Mouse (Mus musculus): Measurements from ENCODE around the gene Phf11c. TPM values are rescaled to one million over a fixed set of nuclear protein-coding genes. Genes with fewer than 3 reads are reported as not detected.
"Not testable (repeated sequence)": the region's sequence is repeated elsewhere in the genome, so short reads cannot be mapped to it uniquely, and the experiment has no call there.

The Phf11c gene
- polyA plus RNA-seq, 1 experiment from 2014 or later, result 0.14 TPM

DNA sequence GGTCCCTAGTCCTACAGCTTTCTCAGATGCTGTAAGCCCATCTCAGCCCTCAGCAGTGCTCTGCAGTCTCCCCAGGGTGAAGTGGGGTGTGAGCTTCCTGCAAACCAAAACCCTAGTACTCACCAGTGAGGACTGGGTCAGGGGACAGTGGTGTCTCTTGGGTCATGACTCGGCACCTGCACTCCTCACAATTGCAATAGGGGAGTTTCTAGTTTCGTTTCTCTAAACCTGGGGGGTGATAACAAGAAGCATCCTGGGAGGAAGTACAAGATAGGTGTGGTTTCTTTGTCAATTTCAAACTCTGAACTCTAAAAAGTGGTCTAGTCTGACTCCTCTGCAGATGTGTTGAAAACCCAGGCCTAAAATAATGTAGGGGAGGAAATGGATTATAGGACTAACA lies 1.8 kb upstream of the Phf11c start:
- Histone ChIP-seq H3K27me3 (no peaks in the 10 kb centered on the region), H3K36me3 (no peaks in the 10 kb centered on the region), H3K9ac (no peak overlapping the region), H3K4me1 (replicated peaks) (no peaks in the 10 kb centered on the region), H3K4me3 (no peak overlapping the region), H3K27ac (replicated peaks) (no peak overlapping the region), H3K9me3 (no peaks in the 10 kb centered on the region), H3K4me2 (no peak overlapping the region)
- no peak for ATAC-seq (ENCODE audit: low FRiP score, low read depth)
- WGBS, result 74% methylated on average over 2 of the region's 2 CpGs

DNA sequence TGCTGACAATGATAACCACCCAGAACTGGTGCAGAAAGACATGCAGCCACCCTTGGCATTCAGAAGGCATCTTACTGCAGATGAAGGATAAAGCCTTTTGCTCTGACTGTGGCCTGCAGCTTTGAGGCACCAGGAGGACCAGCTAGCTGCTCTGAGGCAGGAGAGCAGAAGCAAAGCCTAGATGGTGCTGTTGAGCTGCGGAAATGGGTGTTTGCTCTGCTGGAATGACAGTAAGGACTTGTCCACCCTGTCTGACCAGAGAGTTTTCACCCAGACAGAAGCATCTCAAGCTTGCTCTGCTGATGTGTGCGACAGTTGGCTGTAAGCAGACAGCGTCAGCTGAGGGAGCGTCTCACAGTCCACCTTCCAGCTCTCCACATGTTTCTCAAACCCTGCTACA lies 5.0 kb downstream of the Phf11c start:
- H3K36me3 ChIP-seq; H3K27ac ChIP-seq (replicated peaks); H3K9ac ChIP-seq; H3K4me1 ChIP-seq (replicated peaks); ATAC-seq (ENCODE audit: low FRiP score, low read depth); H3K4me2 ChIP-seq; H3K4me3 ChIP-seq; H3K9me3 ChIP-seq; H3K27me3 ChIP-seq: not testable (repeated sequence)
- WGBS, result 75% methylated on average over 4 of the region's 4 CpGs

DNA sequence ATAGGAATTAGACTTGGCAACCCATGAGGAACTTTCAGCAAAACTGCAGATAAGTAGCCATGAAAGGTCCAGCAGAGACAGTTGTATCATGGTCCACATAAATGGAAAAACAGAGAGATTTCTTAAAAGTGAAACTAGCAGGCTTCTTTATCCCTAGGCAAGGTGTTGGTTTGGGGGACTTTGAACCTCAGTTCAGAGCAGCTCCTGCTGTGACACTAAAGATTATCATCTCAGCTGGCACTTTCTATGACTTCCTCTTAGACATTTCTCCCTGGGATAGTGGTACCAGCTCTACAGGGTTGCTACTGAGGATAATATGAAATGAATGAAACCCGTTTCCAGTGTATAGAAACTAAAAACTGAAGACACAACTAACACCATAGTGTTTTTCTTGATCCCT lies 5.6 kb downstream of the Phf11c start:
- Histone ChIP-seq H3K9ac (no peak overlapping the region), H3K27me3 (no peaks in the 10 kb centered on the region), H3K9me3 (no peaks in the 10 kb centered on the region), H3K4me1 (replicated peaks) (no peaks in the 10 kb centered on the region), H3K4me3 (no peak overlapping the region), H3K27ac (replicated peaks) (no peak overlapping the region), H3K36me3 (no peaks in the 10 kb centered on the region), H3K4me2 (no peak overlapping the region)
- WGBS, result 78% methylated on average over 1 of the region's 1 CpGs
- ATAC-seq (ENCODE audit: low FRiP score, low read depth), result no peak

DNA sequence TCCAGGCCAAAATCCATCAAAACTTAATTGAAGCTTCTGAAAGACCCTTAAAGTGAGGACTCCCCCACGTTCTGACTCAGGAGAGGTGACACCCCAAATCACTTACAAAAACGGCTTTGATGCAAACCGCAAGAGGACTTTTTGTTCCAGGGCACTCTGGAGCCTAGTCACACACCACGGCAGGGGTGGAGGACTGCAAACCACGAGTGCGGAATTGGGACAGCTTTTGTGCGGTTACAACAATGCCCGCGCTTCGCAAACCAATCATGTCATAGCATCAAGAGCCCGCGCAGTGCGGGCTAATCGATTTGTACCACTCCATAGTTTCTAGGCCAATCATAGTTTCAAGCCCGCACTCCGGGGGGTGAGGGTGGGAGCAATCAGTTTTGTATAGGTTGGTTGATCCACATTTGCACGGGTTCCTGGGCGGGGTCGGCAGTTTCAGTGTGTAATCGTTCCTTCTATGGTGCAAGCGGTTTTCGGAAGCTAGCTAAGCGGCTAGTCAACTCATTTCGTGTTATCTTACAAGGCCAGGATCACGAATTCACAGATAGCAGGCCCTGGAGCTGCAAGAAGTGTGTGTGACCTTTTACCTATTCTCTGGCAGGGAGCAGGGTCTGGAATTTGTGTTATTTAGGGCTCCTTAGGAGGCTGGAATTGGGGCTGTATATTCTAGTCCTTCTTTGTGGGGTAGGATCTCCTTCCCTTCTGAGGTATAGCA lies 24.7 kb downstream of the Phf11c start:
- Histone ChIP-seq H3K4me1 (replicated peaks) (no peaks in the 10 kb centered on the region), H3K27me3 (no peaks in the 10 kb centered on the region), H3K36me3 (no peaks in the 10 kb centered on the region), H3K9me3 (no peaks in the 10 kb centered on the region), H3K4me2 (no peak overlapping the region), H3K27ac (replicated peaks) (no peak overlapping the region), H3K4me3 (no peak overlapping the region), H3K9ac (no peak overlapping the region)
- no peak for ATAC-seq (ENCODE audit: low FRiP score, low read depth)
- WGBS, result 91% methylated on average over 25 of the region's 25 CpGs

DNA sequence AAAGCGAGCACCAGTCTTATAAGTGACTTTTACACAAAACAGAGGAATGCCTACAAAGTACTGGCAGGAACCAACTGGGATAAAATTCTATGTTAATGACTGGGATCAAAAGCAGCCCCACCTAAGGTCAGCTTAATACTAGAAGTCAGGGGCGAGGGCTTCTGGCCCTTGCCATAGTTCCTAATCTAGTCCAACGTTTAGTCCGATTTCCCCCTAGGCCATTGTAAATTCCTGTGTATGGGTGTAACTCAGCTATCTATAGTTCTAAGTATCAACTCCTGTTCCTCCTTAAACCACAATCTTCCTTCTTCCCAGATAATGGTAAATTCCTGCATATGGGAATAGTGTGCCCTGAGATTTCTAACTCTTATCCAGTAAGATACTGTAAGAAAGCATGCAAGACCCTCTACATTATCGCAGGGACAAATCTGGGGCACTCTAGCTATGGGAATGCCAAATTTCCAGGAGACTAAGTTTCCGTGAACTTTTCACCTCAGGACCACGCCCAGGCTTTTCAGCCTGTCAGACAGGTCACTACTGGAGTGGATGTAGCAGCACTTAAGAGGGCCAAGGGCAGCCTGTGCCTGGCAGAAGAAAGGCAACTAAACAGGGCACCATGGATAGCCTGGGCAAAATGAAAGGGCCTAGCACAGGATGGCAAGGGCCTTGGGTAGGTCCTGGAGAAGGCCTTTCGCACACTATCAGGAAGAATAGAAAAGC lies 28.6 kb downstream of the Phf11c start:
- Histone ChIP-seq H3K27ac (replicated peaks) (no peak overlapping the region), H3K9me3 (no peaks in the 10 kb centered on the region), H3K9ac (no peak overlapping the region), H3K4me1 (replicated peaks) (no peaks in the 10 kb centered on the region), H3K4me2 (no peak overlapping the region), H3K36me3 (no peaks in the 10 kb centered on the region), H3K27me3 (no peaks in the 10 kb centered on the region), H3K4me3 (no peak overlapping the region)
- ATAC-seq (ENCODE audit: low FRiP score, low read depth), result no peak
- WGBS, result 84% methylated on average over 8 of the region's 8 CpGs

DNA sequence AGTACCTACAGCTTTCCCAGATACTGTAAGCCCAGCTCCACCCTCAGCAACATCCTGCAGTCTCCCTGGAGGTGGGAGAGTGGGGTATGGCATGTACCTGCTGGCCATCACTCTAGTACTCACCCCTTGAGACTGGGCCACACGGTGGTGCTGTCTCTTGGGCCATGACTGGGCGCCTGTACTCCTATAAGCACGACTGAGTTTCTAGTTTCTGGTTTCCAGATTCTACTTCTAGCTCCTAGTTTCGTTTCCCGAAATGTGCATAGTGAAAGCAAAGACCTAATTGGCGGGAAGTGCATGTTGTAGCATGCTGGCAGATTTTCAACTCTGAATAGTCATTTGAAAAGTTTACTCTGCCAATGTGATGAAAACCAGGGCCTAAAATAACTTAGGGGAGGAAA lies 29.9 kb downstream of the Phf11c start, which contains the start of gene Phf11d:
Gene Phf11d (minus strand): TSS at position 227 of the 401 bp plus-strand sequence.
- WGBS, result 86% methylated on average over 6 of the region's 6 CpGs
- no peak within 1 kb of the TSS for H3K9ac ChIP-seq

DNA sequence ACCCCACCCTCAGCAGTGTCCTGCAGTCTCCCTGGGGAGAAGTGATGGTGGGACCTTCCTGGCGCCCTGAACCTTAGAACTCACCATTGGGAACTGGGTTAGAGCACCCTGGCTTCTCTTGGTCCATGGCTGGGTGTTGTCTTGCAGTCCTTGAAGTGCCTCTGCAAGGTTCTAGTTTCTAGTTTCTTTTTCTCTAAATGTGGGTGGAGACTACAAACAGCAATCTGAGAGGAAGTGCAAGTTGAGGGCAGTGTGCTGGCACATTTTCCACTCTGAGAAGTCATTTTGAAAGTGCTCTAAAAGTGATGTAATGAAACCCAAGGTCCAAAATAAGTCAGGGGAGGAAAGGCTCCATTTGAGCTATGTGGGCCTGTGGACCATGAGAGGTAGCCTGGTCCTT lies 54.0 kb downstream of the Phf11c start, which contains the start of gene Phf11b:
Gene Phf11b (minus strand): TSS at position 163 of the 400 bp plus-strand sequence.
- H3K4me3 ChIP-seq; H3K36me3 ChIP-seq; H3K4me1 ChIP-seq (replicated peaks); H3K9me3 ChIP-seq; H3K9ac ChIP-seq; ATAC-seq (ENCODE audit: low FRiP score, low read depth); H3K27ac ChIP-seq (replicated peaks); H3K4me2 ChIP-seq; H3K27me3 ChIP-seq: not testable (repeated sequence)
- 68% methylated on average over 1 of the region's 1 CpGs for WGBS

More for the DNA sequence above, 29.9 kb downstream of the Phf11c start, which contains the start of gene Phf11d:
- H3K36me3 ChIP-seq, result no peaks in the 10 kb centered on the region
- ATAC-seq (ENCODE audit: low FRiP score, low read depth), result no peak
- no peaks in the 10 kb centered on the region for H3K27me3 ChIP-seq
- no peaks in the 10 kb centered on the region for H3K9me3 ChIP-seq
- H3K27ac ChIP-seq (replicated peaks), result no peak within 1 kb of the TSS
- no peak within 1 kb of the TSS for H3K4me3 ChIP-seq
- no peaks in the 10 kb centered on the region for H3K4me1 ChIP-seq (replicated peaks)
- H3K4me2 ChIP-seq, result no peak within 1 kb of the TSS

DNA sequence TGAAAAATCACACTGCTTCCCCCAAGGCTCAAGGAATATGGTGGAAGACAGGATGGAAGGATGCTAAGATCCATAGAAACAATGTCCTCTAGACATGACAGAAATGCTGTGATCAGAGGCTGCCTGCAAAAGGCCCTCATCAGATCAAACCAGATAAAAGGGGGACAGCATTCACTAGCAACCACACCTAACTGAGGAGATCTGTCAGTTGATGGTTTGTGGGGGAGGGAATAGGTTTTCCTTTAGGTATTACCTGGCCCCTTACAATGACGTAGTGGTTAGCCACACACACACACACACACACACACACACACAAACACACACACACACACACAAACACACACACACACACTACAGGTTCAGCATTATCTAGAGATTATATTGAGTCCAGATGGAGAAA lies 55.6 kb downstream of the Phf11c start:
- WGBS, result 91% methylated on average over 1 of the region's 1 CpGs
- Histone ChIP-seq H3K36me3 (no peaks in the 10 kb centered on the region), H3K4me1 (replicated peaks) (no peaks in the 10 kb centered on the region), H3K9ac (no peak overlapping the region), H3K4me3 (no peak overlapping the region), H3K27me3 (no peaks in the 10 kb centered on the region), H3K9me3 (no peaks in the 10 kb centered on the region), H3K27ac (replicated peaks) (no peak overlapping the region), H3K4me2 (no peak overlapping the region)
- ATAC-seq (ENCODE audit: low FRiP score, low read depth), result no peak

DNA sequence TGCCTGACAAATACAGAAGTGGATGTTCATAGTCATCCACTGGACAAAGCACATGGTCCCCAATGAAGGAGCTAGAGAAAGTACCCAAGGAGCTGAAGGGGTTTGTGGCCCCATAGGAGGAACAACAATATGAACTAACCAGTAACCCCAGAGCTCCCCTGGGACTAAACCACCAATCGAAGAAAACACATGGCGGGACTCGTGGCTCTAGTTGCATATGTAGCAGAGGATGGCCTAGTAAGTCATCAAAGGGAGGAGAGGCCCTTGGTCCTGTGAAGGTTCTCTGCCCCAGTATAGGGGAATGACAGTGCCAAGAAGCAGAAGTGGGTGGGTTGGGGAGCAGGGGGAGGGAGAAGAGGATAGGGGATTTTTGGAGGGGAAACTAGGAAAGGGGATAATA lies 59.1 kb downstream of the Phf11c start:
- H3K4me3 ChIP-seq; ATAC-seq (ENCODE audit: low FRiP score, low read depth); H3K4me2 ChIP-seq; H3K36me3 ChIP-seq; H3K9me3 ChIP-seq; H3K9ac ChIP-seq; H3K4me1 ChIP-seq (replicated peaks); H3K27ac ChIP-seq (replicated peaks); H3K27me3 ChIP-seq: not testable (repeated sequence)
- 91% methylated on average over 3 of the region's 3 CpGs for WGBS

Other genes starting within 250 kb of the Phf11c start
- not detected in 2 replicates for gene Gm5142, start 216.6 kb downstream of the Phf11c start, polyA plus RNA-seq (2015; fragmentation: Nextera tagmentation; extraction: Ambion mirVana)
- 49.7 and 52.5 TPM in 2 replicates for gene Rcbtb1, start 194.2 kb downstream of the Phf11c start, polyA plus RNA-seq (2015; fragmentation: Nextera tagmentation; extraction: Ambion mirVana)
- gene Gm6904, start 135.2 kb downstream of the Phf11c start, polyA plus RNA-seq (2015; fragmentation: Nextera tagmentation; extraction: Ambion mirVana), result not detected in 2 replicates
- gene Phf11a, start 97.9 kb downstream of the Phf11c start, polyA plus RNA-seq (2015; fragmentation: Nextera tagmentation; extraction: Ambion mirVana), result 0.71 TPM in 1 of 2 replicates, not detected in the other
- gene Phf11b, start 54.0 kb downstream of the Phf11c start, polyA plus RNA-seq (2015; fragmentation: Nextera tagmentation; extraction: Ambion mirVana), result 0.38 and 1.7 TPM in 2 replicates
- 0.23 and 0.62 TPM in 2 replicates for gene Phf11d, start 29.9 kb downstream of the Phf11c start, polyA plus RNA-seq (2015; fragmentation: Nextera tagmentation; extraction: Ambion mirVana)
- gene Setdb2, start 45.5 kb upstream of the Phf11c start, polyA plus RNA-seq (2015; fragmentation: Nextera tagmentation; extraction: Ambion mirVana), result 4.7 and 5.2 TPM in 2 replicates
- 26.8 and 28.5 TPM in 2 replicates for gene Cab39l, start 45.6 kb upstream of the Phf11c start, polyA plus RNA-seq (2015; fragmentation: Nextera tagmentation; extraction: Ambion mirVana)
- gene Cdadc1, start 202.6 kb upstream of the Phf11c start, polyA plus RNA-seq (2015; fragmentation: Nextera tagmentation; extraction: Ambion mirVana), result 30.1 and 32.4 TPM in 2 replicates
- 5.4 and 5.6 TPM in 2 replicates for gene Shisa2, start 229.9 kb upstream of the Phf11c start, polyA plus RNA-seq (2015; fragmentation: Nextera tagmentation; extraction: Ambion mirVana)